24 mouse cellular contexts compared by ENCODE assay signal in the genomic region with DNA sequence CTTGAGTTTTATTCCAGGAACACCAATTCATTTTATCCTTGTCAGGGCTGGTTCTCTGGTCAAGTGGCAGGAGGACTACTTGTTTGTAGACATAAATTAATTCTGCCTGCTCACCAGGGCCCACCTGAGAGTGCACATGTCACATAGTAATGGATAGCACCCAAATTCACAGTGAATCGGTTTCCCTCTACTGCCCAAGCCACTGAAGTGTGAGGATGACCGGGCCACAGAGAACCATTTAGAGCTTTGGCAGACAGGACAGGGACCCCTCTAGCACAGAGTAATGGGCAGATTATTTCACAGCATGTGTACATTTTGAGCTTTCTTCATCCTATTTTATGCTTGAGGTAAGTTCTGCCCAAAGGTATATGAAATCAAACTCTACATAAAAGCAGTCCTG.
DNase-seq lines count a peak whose midpoint lies in the region; ATAC-seq and TF ChIP-seq lines count a peak whose summit lies in the region.
"Had no signal": no experiment of that assay in that cellular context is flagged by ENCODE, and none has a peak within 500 bp of the region (broad histone marks: within the 10 kb centered on the region; RNA-seq: fewer than 3 reads in every experiment).

No protein-coding gene starts in this region.

- H3K4me1 ChIP-seq in hindbrain, postnatal 0 days (ENCODE audit: insufficient read depth, low read length): no peaks in the 10 kb centered on the region
- no peaks in the 10 kb centered on the region for H3K4me1 ChIP-seq in hindbrain, embryonic 12.5 days
- H3K4me1 ChIP-seq in kidney, embryonic 16.5 days (ENCODE audit: insufficient read depth, low read length): peaks cover 5% of the 10 kb centered on the region; the same call in 1 of the 2 replicates
- no peaks in the 10 kb centered on the region for H3K4me1 ChIP-seq in midbrain, postnatal 0 days (ENCODE audit: insufficient read depth, low read length)
- H3K4me1 ChIP-seq in midbrain, embryonic 14.5 days (ENCODE audit: control insufficient read depth, insufficient read depth, low read length): 0 out of 2 replicates have a peak, but pooled peaks cover 4% of the 10 kb centered on the region
- H3K4me1 ChIP-seq: forebrain, embryonic 10.5 days; heart, embryonic 10.5 days; hindbrain, embryonic 13.5 days had no signal

- no peaks in the 10 kb centered on the region for H3K36me3 ChIP-seq in hindbrain, postnatal 0 days (ENCODE audit: insufficient read depth, low read length)
- H3K36me3 ChIP-seq in hindbrain, embryonic 12.5 days: no peaks in the 10 kb centered on the region
- H3K36me3 ChIP-seq in kidney, embryonic 16.5 days (ENCODE audit: insufficient read depth, low read length): no peaks in the 10 kb centered on the region
- H3K36me3 ChIP-seq in midbrain, postnatal 0 days (ENCODE audit: insufficient read depth, low read length): no peaks in the 10 kb centered on the region
- no peaks in the 10 kb centered on the region for H3K36me3 ChIP-seq in midbrain, embryonic 14.5 days (ENCODE audit: control insufficient read depth, insufficient read depth, low read length)
- H3K36me3 ChIP-seq: forebrain, embryonic 10.5 days; heart, embryonic 10.5 days; heart, embryonic 13.5 days; hindbrain, embryonic 13.5 days had no signal

- no peaks in the 10 kb centered on the region for H3K27me3 ChIP-seq in hindbrain, postnatal 0 days (ENCODE audit: insufficient read depth, low read length)
- H3K27me3 ChIP-seq in hindbrain, embryonic 12.5 days: no peaks in the 10 kb centered on the region
- no peaks in the 10 kb centered on the region for H3K27me3 ChIP-seq in kidney, embryonic 16.5 days (ENCODE audit: insufficient read depth, low read length)
- H3K27me3 ChIP-seq in midbrain, postnatal 0 days (ENCODE audit: insufficient read depth, low read length): no peaks in the 10 kb centered on the region
- H3K27me3 ChIP-seq in midbrain, embryonic 14.5 days (ENCODE audit: control insufficient read depth, insufficient read depth, low read length): no peaks in the 10 kb centered on the region
- H3K27me3 ChIP-seq: forebrain, embryonic 13.5 days; heart, embryonic 13.5 days; hindbrain, embryonic 13.5 days had no signal

- no peak overlapping the region for H3K9ac ChIP-seq in hindbrain, postnatal 0 days (replicated peaks; ENCODE audit: low read length)
- H3K9ac ChIP-seq in hindbrain, embryonic 12.5 days: no peak overlapping the region
- H3K9ac ChIP-seq in kidney, embryonic 16.5 days (replicated peaks; ENCODE audit: low read length): no peak overlapping the region
- H3K9ac ChIP-seq in midbrain, postnatal 0 days (replicated peaks; ENCODE audit: low read length, poor library complexity, severe bottlenecking): no peak overlapping the region
- no peak overlapping the region for H3K9ac ChIP-seq in midbrain, embryonic 14.5 days (replicated peaks; ENCODE audit: low read length)
- H3K9ac ChIP-seq: forebrain, embryonic 13.5 days; heart, embryonic 13.5 days; hindbrain, embryonic 13.5 days had no signal

- WGBS in hindbrain, postnatal 0 days: 74% methylated on average over 2 of the region's 2 CpGs
- 84% methylated on average over 2 of the region's 2 CpGs for WGBS in hindbrain, embryonic 12.5 days
- WGBS in kidney, embryonic 16.5 days: 38% methylated on average over 2 of the region's 2 CpGs
- 74% methylated on average over 2 of the region's 2 CpGs for WGBS in midbrain, postnatal 0 days
- 81% methylated on average over 2 of the region's 2 CpGs for WGBS in midbrain, embryonic 14.5 days

- H3K9me3 ChIP-seq in hindbrain, postnatal 0 days (ENCODE audit: low read length): no peaks in the 10 kb centered on the region
- H3K9me3 ChIP-seq in hindbrain, embryonic 12.5 days (replicated peaks): no peaks in the 10 kb centered on the region
- H3K9me3 ChIP-seq in kidney, embryonic 16.5 days (ENCODE audit: low read length): no peaks in the 10 kb centered on the region
- H3K9me3 ChIP-seq in midbrain, postnatal 0 days (ENCODE audit: low read length): no peaks in the 10 kb centered on the region
- no peaks in the 10 kb centered on the region for H3K9me3 ChIP-seq in midbrain, embryonic 14.5 days (ENCODE audit: control insufficient read depth, low read length)
- H3K9me3 ChIP-seq: forebrain, embryonic 10.5 days; forebrain, embryonic 13.5 days; heart, embryonic 10.5 days; heart, embryonic 13.5 days; hindbrain, embryonic 13.5 days had no signal

- no peak for ATAC-seq in hindbrain, postnatal 0 days
- no peak for ATAC-seq in hindbrain, embryonic 12.5 days (ENCODE audit: low FRiP score)
- peak; percentile 90 for ATAC-seq in kidney, embryonic 16.5 days (ENCODE audit: low FRiP score, low TSS enrichment)
- no peak for ATAC-seq in midbrain, postnatal 0 days (ENCODE audit: low FRiP score)
- ATAC-seq in midbrain, embryonic 14.5 days (ENCODE audit: low FRiP score, low TSS enrichment): no peak
- ATAC-seq: activated CD4-positive, CD25-positive, alpha-beta regulatory T cell, adult 4 months; forebrain, embryonic 13.5 days; forebrain, embryonic 16.5 days had no signal

- H3K4me2 ChIP-seq in hindbrain, postnatal 0 days (ENCODE audit: low read depth, low read length): no peak overlapping the region
- H3K4me2 ChIP-seq in hindbrain, embryonic 12.5 days (replicated peaks): no peak overlapping the region
- no peak overlapping the region for H3K4me2 ChIP-seq in kidney, embryonic 16.5 days (replicated peaks; ENCODE audit: low read depth, low read length)
- no peak overlapping the region for H3K4me2 ChIP-seq in midbrain, postnatal 0 days (ENCODE audit: low read depth, low read length, poor library complexity, severe bottlenecking)
- H3K4me2 ChIP-seq in midbrain, embryonic 14.5 days (ENCODE audit: low read length): no peak overlapping the region
- H3K4me2 ChIP-seq: forebrain, embryonic 13.5 days; heart, embryonic 13.5 days; hindbrain, embryonic 13.5 days had no signal

- no peak for TF ChIP-seq CTCF in hindbrain, postnatal 0 days (IDR thresholded peaks at IDR 0.05; ENCODE audit: low read depth)
- no peak for TF ChIP-seq CTCF in midbrain, postnatal 0 days (IDR thresholded peaks at IDR 0.05)

- DNase-seq in cerebellum, postnatal 10 days: peak; percentile 21 to 43
- no peak for DNase-seq in cerebellum, adult 18-20 months
- peak; percentile 6 for DNase-seq in hindbrain, postnatal 0 days (ENCODE audit: low spot score)
- no peak for DNase-seq in kidney, postnatal 10 days
- peak; percentile 18 for DNase-seq in midbrain, postnatal 0 days (ENCODE audit: low spot score)
- no peak for DNase-seq in midbrain, embryonic 14.5 days
- DNase-seq: adrenal gland, adult 8-10 months; adrenal gland, postnatal 25 days; cerebellum, adult 11-12 months; cerebellum, adult 9-11 months; gastrocnemius, postnatal 10 days; gastrocnemius, postnatal 36 days; heart, adult 2 months; heart, postnatal 14 days; heart, postnatal 4 days had no signal

- no peak overlapping the region for H3K4me3 ChIP-seq in hindbrain, postnatal 0 days (ENCODE audit: low read length)
- no peak overlapping the region for H3K4me3 ChIP-seq in hindbrain, embryonic 12.5 days
- H3K4me3 ChIP-seq in kidney, embryonic 16.5 days (ENCODE audit: low read length): no peak overlapping the region
- no peak overlapping the region for H3K4me3 ChIP-seq in midbrain, postnatal 0 days (ENCODE audit: low read depth, low read length)
- H3K4me3 ChIP-seq in midbrain, embryonic 14.5 days (replicated peaks; ENCODE audit: low read depth, low read length): no peak overlapping the region
- H3K4me3 ChIP-seq: forebrain, embryonic 10.5 days; forebrain, embryonic 13.5 days; heart, adult 2 months; heart, embryonic 10.5 days; heart, embryonic 13.5 days; hindbrain, embryonic 13.5 days had no signal

- no peak overlapping the region for H3K27ac ChIP-seq in hindbrain, postnatal 0 days
- H3K27ac ChIP-seq in hindbrain, embryonic 12.5 days: no peak overlapping the region
- no peak overlapping the region for H3K27ac ChIP-seq in kidney, embryonic 16.5 days (ENCODE audit: low read length)
- H3K27ac ChIP-seq in midbrain, postnatal 0 days (ENCODE audit: low read depth, low read length): no peak overlapping the region
- no peak overlapping the region for H3K27ac ChIP-seq in midbrain, embryonic 14.5 days (replicated peaks; ENCODE audit: low read depth, low read length)
- H3K27ac ChIP-seq: forebrain, embryonic 10.5 days; forebrain, embryonic 13.5 days; heart, adult 2 months; heart, embryonic 10.5 days; heart, embryonic 13.5 days; hindbrain, embryonic 13.5 days had no signal

Comparison
In these comparisons a context has a peak if more than half of its experiments do, and no peak if none do; other contexts are left out.
1. DNase-seq: peak in cerebellum, postnatal 10 days (2 of 2), hindbrain, postnatal 0 days (single experiment) and midbrain, postnatal 0 days (single experiment); none in cerebellum, adult 18-20 months (0 of 2), kidney, postnatal 10 days (single experiment) and midbrain, embryonic 14.5 days (single experiment).